Mouse (Mus musculus): ENCODE measurements around the gene Hist1h2ab. TPM values are rescaled to one million over a fixed set of nuclear protein-coding genes. Genes with fewer than 3 reads are reported as not detected.
"Not testable (repeated sequence)": the region's sequence is repeated elsewhere in the genome, so short reads cannot be mapped to it uniquely, and the experiment has no call there.

Hist1h2ab gene
- polyA plus RNA-seq, 1 experiment from 2014 or later: 44.9 TPM

DNA sequence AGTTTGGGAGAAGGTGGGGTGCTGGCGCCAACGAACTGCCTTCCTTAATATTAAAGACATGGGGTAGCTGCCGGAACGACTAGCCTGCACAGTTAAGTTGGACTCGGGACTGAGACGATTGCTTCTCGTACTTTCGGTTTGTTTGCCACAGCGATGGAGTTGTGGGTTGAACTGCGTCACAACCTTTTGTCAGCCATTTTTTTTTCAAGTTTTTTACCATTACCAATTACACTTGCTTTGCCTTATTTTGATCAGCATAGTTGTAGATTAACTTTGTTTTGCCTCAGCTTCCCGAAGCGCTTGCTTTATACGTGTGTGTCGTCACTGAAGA is 11.0 kb upstream of the Hist1h2ab start:
- H3K27me3 ChIP-seq (replicated peaks): no peaks in the 10 kb centered on the region
- ATAC-seq: no peak

DNA sequence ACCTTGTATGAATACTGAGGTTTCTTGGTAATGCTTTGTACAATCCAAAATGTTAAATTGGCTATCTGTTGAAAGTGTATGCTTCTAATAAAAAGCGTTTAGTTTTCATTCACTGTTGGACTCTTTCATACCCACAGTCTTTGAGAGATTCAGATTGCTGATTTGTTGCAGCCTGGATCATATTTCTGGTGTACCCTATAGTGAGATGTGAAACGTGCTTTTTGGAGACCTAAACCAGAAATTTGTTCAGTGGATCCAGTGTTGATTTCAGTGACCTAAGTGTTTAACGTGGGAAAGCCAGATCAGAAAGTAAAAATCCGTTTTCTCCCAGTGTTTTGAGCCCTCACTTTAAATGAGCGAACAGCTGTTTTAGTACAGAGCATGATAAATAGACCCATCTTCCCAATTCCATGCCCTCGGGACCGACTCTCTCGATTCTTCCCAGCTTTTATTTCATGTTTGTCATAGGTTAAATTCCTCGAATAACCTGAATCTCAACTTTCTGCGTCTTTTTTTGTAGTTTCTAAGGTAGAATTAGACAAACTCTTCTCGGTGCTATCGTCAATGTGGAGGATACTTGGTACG is 10.6 kb upstream of the Hist1h2ab start:
- Histone ChIP-seq H3K4me2 (replicated peaks) (peak overlapping the region; percentile 94), H3K36me3 (no peaks in the 10 kb centered on the region), H3K9me3 (no peaks in the 10 kb centered on the region), H3K27ac (peak overlapping the region; percentile 99), H3K9ac (peak overlapping the region; percentile 91), H3K27me3 (replicated peaks) (no peaks in the 10 kb centered on the region), H3K4me1 (replicated peaks) (no peaks in the 10 kb centered on the region), H3K4me3 (replicated peaks) (peak overlapping the region; percentile 59)
- ATAC-seq: no peak
- 19% methylated on average over 13 of the region's 13 CpGs for WGBS

More for the DNA sequence above, 11.0 kb upstream of the Hist1h2ab start:
- Histone ChIP-seq H3K4me1 (replicated peaks) (no peaks in the 10 kb centered on the region), H3K4me3 (replicated peaks) (peak overlapping the region; percentile 59), H3K36me3 (no peaks in the 10 kb centered on the region), H3K27ac (peak overlapping the region; percentile 99), H3K4me2 (replicated peaks) (peak overlapping the region; percentile 94), H3K9ac (peak overlapping the region; percentile 91), H3K9me3 (no peaks in the 10 kb centered on the region)
- WGBS: under 1% methylated on average over 14 of the region's 14 CpGs

DNA sequence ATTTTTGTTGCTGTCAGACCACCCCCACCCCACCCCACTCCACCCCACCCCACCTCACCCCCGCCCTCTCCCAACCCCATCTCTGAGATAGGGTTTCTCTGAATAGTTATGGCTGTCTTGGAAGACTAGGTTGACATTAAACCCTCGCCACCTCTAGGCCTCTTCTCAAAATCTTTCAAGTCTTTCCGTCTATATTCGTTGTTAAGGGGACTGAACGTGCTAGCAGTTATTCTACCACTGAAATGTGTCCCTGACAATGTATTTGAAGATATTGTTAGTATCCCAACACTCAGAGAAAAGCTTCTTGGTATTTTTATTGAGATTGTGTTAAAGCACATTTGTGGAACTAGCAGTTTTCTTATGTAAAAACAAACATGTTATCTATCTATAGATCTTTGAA is 10.0 kb upstream of the Hist1h2ab start:
- Histone ChIP-seq H3K27me3 (replicated peaks) (no peaks in the 10 kb centered on the region), H3K36me3 (no peaks in the 10 kb centered on the region), H3K9ac (no peak overlapping the region), H3K9me3 (no peaks in the 10 kb centered on the region), H3K4me3 (replicated peaks) (no peak overlapping the region), H3K4me2 (replicated peaks) (peak overlapping the region; percentile 94), H3K4me1 (replicated peaks) (no peaks in the 10 kb centered on the region), H3K27ac (no peak overlapping the region)
- WGBS: 63% methylated on average over 5 of the region's 5 CpGs
- ATAC-seq: no peak

DNA sequence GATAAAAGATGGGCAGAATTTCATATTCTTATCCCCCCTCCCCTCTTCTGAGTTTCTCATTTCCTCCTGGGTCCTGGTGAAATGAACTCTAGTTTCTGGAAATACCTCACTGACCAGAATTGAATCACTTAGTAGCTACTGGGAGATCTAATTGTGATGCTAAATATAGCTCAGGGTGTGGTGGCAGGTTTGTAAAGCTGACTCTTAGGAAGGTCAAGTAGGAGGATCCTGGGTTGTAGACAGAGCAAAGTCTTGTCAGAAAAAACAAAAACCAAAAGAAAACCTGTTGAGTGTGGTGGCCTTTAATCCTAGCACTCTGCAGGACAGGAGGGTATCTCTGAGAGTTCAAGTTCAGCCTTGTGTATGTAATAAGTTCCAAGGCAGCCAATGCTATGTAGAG is 8.9 kb upstream of the Hist1h2ab start:
- Histone ChIP-seq H3K9ac (no peak overlapping the region), H3K4me2 (replicated peaks) (no peak overlapping the region), H3K36me3 (no peaks in the 10 kb centered on the region), H3K4me3 (replicated peaks) (no peak overlapping the region), H3K4me1 (replicated peaks) (no peaks in the 10 kb centered on the region), H3K27me3 (replicated peaks) (no peaks in the 10 kb centered on the region), H3K27ac (peak overlapping the region; percentile 51; the same call in 1 of the 2 replicates), H3K9me3 (no peaks in the 10 kb centered on the region)
- ATAC-seq: no peak

DNA sequence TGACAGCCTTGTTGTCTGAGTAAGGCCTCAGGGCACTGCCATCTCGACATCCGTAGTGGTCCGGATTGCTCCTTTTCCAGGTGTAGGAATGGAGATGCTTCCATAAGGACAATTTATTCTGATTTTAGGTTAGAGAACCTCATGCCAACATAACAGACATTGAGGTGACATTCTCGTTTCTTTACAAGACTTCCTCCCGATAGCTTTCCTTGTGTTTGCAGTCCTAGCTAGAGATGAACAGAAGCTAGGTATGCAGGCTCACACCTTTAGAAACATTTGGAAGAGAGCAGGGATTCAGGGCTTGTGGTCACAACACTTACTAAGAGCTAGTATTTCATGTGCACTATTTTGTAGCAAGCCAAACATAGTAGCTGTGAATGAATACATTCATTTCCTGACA is 7.7 kb upstream of the Hist1h2ab start:
- Histone ChIP-seq H3K9me3 (no peaks in the 10 kb centered on the region), H3K27me3 (replicated peaks) (no peaks in the 10 kb centered on the region), H3K36me3 (no peaks in the 10 kb centered on the region), H3K4me2 (replicated peaks) (no peak overlapping the region), H3K4me3 (replicated peaks) (no peak overlapping the region), H3K9ac (no peak overlapping the region), H3K27ac (no peak overlapping the region), H3K4me1 (replicated peaks) (0 out of 2 replicates have a peak, but pooled peaks cover 4% of the 10 kb centered on the region)
- no peak for ATAC-seq
- WGBS: 84% methylated on average over 5 of the region's 5 CpGs

DNA sequence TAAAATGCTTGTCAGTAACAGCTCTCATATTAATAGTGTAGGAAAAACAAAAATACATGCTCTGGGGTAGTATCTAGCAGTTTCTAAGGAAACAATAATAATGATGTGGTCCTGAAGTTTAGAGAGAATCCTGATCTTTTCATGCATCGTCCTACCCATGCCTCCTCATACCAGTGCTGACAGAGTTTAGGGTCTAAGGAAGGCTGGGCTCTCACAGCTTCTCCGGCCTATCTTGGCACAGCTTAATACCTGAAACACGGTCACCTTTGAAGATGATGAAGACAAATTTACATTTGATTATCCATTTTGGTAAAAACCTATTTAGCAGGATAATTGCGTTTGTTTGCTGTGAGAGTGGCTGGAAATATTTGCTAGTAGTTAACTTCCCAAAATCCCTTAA is 7.0 kb upstream of the Hist1h2ab start:
- no peaks in the 10 kb centered on the region for H3K27me3 ChIP-seq (replicated peaks)
- H3K36me3 ChIP-seq: no peaks in the 10 kb centered on the region
- 0 out of 2 replicates have a peak, but pooled peaks cover 4% of the 10 kb centered on the region for H3K4me1 ChIP-seq (replicated peaks)
- H3K4me2 ChIP-seq (replicated peaks): peak overlapping the region; percentile 54
- peak overlapping the region; percentile 40; the same call in 1 of the 2 replicates for H3K9ac ChIP-seq
- 41% methylated on average over 4 of the region's 4 CpGs for WGBS
- H3K27ac ChIP-seq: no peak overlapping the region
- no peaks in the 10 kb centered on the region for H3K9me3 ChIP-seq
- peak overlapping the region; percentile 39; the same call in 1 of the 2 replicates for H3K4me3 ChIP-seq (replicated peaks)
- no peak for ATAC-seq

DNA sequence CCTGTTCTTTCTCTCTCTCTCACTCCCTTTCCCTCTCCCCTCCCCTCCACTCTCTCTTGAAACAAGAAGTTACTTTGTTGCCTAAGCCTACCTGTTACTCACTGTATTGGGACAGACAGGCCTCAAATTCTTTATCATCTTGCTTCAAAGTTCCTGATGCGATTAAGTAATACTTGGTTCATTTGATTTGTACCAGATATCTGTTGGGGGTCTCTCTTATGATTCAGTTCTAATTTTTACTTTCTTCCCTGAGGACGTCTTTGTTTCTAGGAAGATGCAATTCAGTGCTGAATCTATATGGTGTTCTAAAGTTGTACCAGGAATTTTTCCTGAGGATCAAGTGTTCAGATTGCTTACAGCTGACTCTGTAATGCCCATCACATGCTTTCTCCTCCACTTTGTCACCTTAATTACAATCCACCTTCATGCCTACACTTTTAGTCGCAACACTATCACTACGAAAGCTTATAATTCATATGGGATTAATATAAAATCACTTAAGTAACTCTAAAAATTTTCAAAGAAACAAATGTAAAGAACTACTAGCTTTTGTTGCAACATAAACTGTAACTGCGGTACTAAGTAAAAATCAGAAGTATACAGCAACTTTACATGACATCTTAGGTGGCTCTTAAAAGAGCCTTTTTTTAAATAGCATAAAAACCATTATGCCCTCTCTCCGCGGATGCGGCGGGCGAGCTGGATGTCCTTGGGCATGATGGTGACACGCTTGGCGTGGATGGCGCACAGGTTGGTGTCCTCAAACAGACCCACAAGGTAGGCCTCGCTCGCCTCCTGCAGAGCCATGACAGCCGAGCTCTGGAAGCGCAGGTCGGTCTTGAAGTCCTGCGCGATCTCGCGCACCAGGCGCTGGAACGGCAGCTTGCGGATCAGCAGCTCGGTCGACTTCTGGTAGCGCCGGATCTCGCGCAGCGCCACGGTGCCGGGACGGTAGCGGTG is 6.2 kb upstream of the Hist1h2ab start:
- no peaks in the 10 kb centered on the region for H3K36me3 ChIP-seq
- 0 out of 2 replicates have a peak, but pooled peaks cover 4% of the 10 kb centered on the region for H3K4me1 ChIP-seq (replicated peaks)
- 2% methylated on average over 17 of the region's 36 CpGs for WGBS
- H3K4me3 ChIP-seq (replicated peaks): peak overlapping the region; percentile 39
- no peaks in the 10 kb centered on the region for H3K9me3 ChIP-seq
- peak overlapping the region; percentile 45 for H3K9ac ChIP-seq
- peak overlapping the region; percentile 62 for H3K27ac ChIP-seq
- H3K4me2 ChIP-seq (replicated peaks): peak overlapping the region; percentile 54
- no peak; the same call in 1 of the 2 replicates for ATAC-seq
- no peaks in the 10 kb centered on the region for H3K27me3 ChIP-seq (replicated peaks)

DNA sequence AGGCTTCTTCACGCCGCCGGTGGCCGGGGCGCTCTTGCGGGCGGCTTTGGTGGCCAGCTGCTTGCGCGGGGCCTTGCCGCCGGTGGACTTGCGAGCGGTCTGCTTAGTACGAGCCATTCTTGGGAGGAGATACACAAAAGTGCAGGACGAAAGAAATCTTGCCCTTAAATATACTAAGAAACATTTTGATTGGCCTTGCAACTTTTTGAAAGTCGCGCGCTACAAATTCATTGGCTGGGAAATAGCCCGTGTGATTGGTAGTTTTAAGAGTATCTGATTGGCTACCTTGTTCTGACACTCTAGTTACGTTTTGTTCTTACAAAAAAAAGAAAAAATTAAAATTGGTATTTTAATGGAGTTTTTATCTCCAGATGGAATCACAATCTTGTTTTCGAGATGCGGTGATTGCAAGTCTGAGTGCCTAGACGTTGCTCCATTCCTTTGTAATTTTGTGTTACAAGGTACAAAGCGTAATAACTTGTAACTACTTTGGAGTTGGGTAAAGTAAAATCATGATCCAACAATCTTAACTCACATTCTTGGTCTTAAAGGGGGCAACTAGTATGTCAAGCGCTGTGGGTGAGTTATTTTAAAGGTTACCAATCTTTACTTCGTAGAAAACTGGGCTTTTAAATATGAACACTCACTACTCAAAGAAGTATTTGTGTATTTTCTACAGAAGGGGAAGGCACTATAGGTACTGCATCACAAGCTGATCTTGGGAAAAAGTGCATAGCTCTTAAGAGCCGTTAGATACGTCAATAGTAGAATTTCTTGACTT is 5.4 kb upstream of the Hist1h2ab start, which contains the start of gene Hist1h3c:
Gene Hist1h3c, minus strand, starts transcription at position 222 of the 781 bp plus-strand sequence.
- under 1% methylated on average over 25 of the region's 28 CpGs for WGBS
- 0 out of 2 replicates have a peak, but pooled peaks cover 4% of the 10 kb centered on the region for H3K4me1 ChIP-seq (replicated peaks)
- H3K36me3 ChIP-seq: no peaks in the 10 kb centered on the region
- H3K27me3 ChIP-seq (replicated peaks): no peaks in the 10 kb centered on the region
- H3K4me3 ChIP-seq (replicated peaks): peak within 1 kb of the TSS; percentile 39
- peak within 1 kb of the TSS; percentile 56 for H3K4me2 ChIP-seq (replicated peaks)
- H3K9ac ChIP-seq: peak within 1 kb of the TSS; percentile 54
- no peaks in the 10 kb centered on the region for H3K9me3 ChIP-seq
- peak; percentile 77 for ATAC-seq
- peak within 1 kb of the TSS; percentile 98 for H3K27ac ChIP-seq

DNA sequence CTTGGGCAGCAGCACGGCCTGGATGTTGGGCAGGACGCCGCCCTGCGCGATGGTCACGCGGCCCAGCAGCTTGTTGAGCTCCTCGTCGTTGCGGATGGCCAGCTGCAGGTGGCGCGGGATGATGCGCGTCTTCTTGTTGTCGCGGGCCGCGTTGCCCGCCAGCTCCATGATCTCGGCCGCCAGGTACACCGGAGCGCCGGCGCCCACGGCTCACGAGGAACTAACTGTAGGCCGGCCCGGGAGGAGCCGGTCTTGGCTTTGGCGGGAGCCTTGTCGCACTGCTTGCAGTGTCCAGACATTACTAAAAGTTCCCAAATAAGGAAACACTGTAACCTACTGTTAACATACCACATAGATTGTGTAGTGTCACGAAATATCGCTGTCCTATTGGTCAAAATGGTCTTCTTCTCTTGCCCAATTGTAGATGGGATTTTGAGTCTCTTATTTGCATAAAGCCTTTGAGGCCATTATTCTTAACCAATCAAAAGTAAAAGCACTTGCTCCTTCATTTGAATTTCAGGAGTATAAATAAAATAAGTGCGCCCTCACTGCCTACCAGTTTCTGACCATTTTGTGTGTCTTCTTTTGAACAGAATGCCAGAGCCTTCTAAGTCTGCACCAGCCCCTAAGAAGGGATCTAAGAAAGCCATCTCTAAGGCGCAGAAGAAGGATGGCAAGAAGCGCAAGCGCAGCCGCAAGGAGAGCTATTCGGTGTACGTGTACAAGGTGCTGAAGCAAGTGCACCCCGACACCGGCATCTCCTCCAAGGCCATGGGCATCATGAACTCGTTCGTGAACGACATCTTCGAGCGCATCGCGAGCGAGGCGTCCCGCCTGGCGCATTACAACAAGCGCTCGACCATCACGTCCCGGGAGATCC is 4.5 kb upstream of the Hist1h2ab start, which contains the start of gene Hist1h2bb:
Gene Hist1h2bb, plus strand, starts transcription at position 534 of the 880 bp plus-strand sequence.
- not testable (repeated sequence) for H3K27me3 ChIP-seq (replicated peaks); H3K9me3 ChIP-seq; H3K4me1 ChIP-seq (replicated peaks); H3K36me3 ChIP-seq
- WGBS: under 1% methylated on average over 46 of the region's 58 CpGs
- peak; percentile 91 for ATAC-seq
- H3K4me2 ChIP-seq (replicated peaks): peak within 1 kb of the TSS; percentile 56
- H3K27ac ChIP-seq: peak within 1 kb of the TSS; percentile 98
- H3K4me3 ChIP-seq (replicated peaks): peak within 1 kb of the TSS; percentile 39
- peak within 1 kb of the TSS; percentile 54 for H3K9ac ChIP-seq

DNA sequence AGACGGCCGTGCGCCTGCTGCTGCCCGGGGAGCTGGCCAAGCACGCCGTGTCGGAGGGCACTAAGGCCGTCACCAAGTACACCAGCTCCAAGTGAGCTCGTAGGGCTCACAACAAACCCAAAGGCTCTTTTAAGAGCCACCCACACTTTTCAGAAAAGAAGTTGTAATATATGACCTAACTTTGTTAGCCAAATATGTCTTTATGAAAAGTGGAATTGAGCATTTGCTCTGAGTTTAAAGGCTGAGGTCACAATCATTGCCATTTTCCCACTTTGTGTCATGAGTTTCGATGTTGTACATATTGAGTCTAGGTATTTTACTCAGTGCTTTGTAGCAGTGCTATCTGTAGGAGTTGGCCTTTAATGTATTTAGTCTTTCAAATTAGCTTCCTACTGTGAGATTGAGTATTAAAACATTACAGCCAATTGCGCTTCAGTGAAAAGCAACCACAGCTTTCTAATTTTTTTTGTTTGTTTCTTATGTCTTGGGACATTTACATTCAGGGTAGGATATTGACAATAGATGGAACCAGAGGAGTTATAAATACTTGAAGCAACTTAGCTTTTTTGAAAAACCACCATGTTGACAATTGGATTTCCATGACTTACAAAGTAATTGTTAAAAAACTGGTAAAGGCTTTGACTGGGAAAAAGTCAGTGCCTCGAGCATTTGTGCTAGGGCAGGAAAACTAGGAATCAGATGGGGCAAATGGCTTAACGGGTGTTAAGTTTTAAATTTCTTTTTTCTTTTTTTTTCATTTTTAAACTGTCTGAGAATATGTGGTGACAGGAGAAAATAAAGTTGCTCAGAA is 3.6 kb upstream of the Hist1h2ab start:
- WGBS: 3% methylated on average over 13 of the region's 13 CpGs
- peak overlapping the region; percentile 52 for H3K4me2 ChIP-seq (replicated peaks)
- no peaks in the 10 kb centered on the region for H3K27me3 ChIP-seq (replicated peaks)
- peak overlapping the region; percentile 95 for H3K27ac ChIP-seq
- peak overlapping the region; percentile 42 for H3K9ac ChIP-seq
- no peaks in the 10 kb centered on the region for H3K36me3 ChIP-seq
- no peak for ATAC-seq
- 0 out of 2 replicates have a peak, but pooled peaks cover 4% of the 10 kb centered on the region for H3K4me1 ChIP-seq (replicated peaks)
- H3K9me3 ChIP-seq: no peaks in the 10 kb centered on the region
- peak overlapping the region; percentile 26 for H3K4me3 ChIP-seq (replicated peaks)

Data from intestine, embryonic 15.5 days (tissue).